In genomic region chr1:64691121-64691551, GRCm38 (mm10) we compare ENCODE assay signal across 8 mouse cellular contexts. TPM values are rescaled to one million over a fixed set of nuclear protein-coding genes. Genes with fewer than 3 reads are reported as not detected.
DNase-seq lines count a peak whose midpoint lies in the region; ATAC-seq and TF ChIP-seq lines count a peak whose summit lies in the region.

No protein-coding gene starts in this region.

- H3K9ac ChIP-seq in hindbrain, postnatal 0 days (replicated peaks; ENCODE audit: low read length): peak overlapping the region; percentile 78

- H3K79me2 ChIP-seq in myocyte (ENCODE audit: control insufficient read depth, insufficient read depth): peaks cover 51% of the 10 kb centered on the region

- peaks cover 12% of the 10 kb centered on the region for H3K4me1 ChIP-seq in hindbrain, postnatal 0 days (ENCODE audit: insufficient read depth, low read length)

- 0% methylated on average over 29 of the region's 55 CpGs for WGBS in hindbrain, postnatal 0 days

- peak overlapping the region; percentile 78 for H3K27ac ChIP-seq in hindbrain, postnatal 0 days

- no peak for TF ChIP-seq CTCF in hindbrain, postnatal 0 days (IDR thresholded peaks at IDR 0.05; ENCODE audit: low read depth)

- H3K4me3 ChIP-seq in hindbrain, postnatal 0 days (ENCODE audit: low read length): peak overlapping the region; percentile 95
- H3K4me3 ChIP-seq in myocyte: peak overlapping the region; percentile 49

- peak overlapping the region; percentile 78 for H3K4me2 ChIP-seq in hindbrain, postnatal 0 days (ENCODE audit: low read depth, low read length)
- peak overlapping the region; percentile 81 for H3K4me2 ChIP-seq in myocyte (ENCODE audit: low read depth)

- ATAC-seq in hindbrain, postnatal 0 days: no peak

- peak; percentile 13 for DNase-seq in layer of hippocampus, adult 9-11 months
- no peak for DNase-seq in layer of hippocampus, adult 18-20 months (ENCODE audit: low spot score in 2 of 2)
- peak; percentile 53 for DNase-seq in cerebellum, adult 9-10 months
- DNase-seq in gastrocnemius, postnatal 14 days: peak; percentile 46
- DNase-seq in hindbrain, postnatal 0 days (ENCODE audit: low spot score): peak; percentile 60
- peak; percentile 53 for DNase-seq in liver
- peak; percentile 39 for DNase-seq in urinary bladder, postnatal 14 days (ENCODE audit: low spot score)

- TF ChIP-seq POLR2A in myocyte (IDR thresholded peaks at IDR 0.05; ENCODE audit: insufficient read length, low read depth): no peak

- peak overlapping the region; percentile 59 for H3ac ChIP-seq in myocyte (ENCODE audit: control insufficient read depth, insufficient read length)

- H3K36me3 ChIP-seq in hindbrain, postnatal 0 days (ENCODE audit: insufficient read depth, low read length): no peaks in the 10 kb centered on the region
- no peaks in the 10 kb centered on the region for H3K36me3 ChIP-seq in myocyte (ENCODE audit: control insufficient read depth, insufficient read depth)

- H3K9me3 ChIP-seq in hindbrain, postnatal 0 days (ENCODE audit: low read length): no peaks in the 10 kb centered on the region

- no peaks in the 10 kb centered on the region for H3K27me3 ChIP-seq in hindbrain, postnatal 0 days (ENCODE audit: insufficient read depth, low read length)
- no peaks in the 10 kb centered on the region for H3K27me3 ChIP-seq in myocyte (ENCODE audit: control insufficient read depth, insufficient read depth, insufficient read length)

- intact Hi-C loops in gastrocnemius, postnatal 14 days (cut with DNase I; ENCODE audit: low total_unique reads): no loop called here

TF ChIP-seq in myocyte, 11 proteins besides CTCF, POLR2A, EP300 and RAD21:
- TF ChIP-seq TCF12 (IDR thresholded peaks at IDR 0.05; ENCODE audit: insufficient read depth, poor library complexity, severe bottlenecking) (no peak), REST (IDR thresholded peaks at IDR 0.05; ENCODE audit: insufficient read depth, insufficient read length) (no peak), USF1 (IDR thresholded peaks at IDR 0.05; ENCODE audit: low read depth) (no peak), POLR2AphosphoS2 (IDR thresholded peaks at IDR 0.05; ENCODE audit: insufficient read length, low read depth) (no peak), CEBPB (IDR thresholded peaks at IDR 0.05; ENCODE audit: insufficient read depth, poor library complexity, severe bottlenecking) (no peak), TCF3 (IDR thresholded peaks at IDR 0.05; ENCODE audit: insufficient read length, low read depth) (no peak), MYOD1 (IDR thresholded peaks at IDR 0.05; ENCODE audit: control insufficient read depth in 1 of 3, insufficient read length in 2 of 3, low read depth in 2 of 3) (no peak), SRF (IDR thresholded peaks at IDR 0.05; ENCODE audit: control insufficient read depth, insufficient read length, low read depth) (no peak), E2F4 (IDR thresholded peaks at IDR 0.05; ENCODE audit: insufficient read depth) (no peak), MAX (IDR thresholded peaks at IDR 0.05; ENCODE audit: low read depth) (no peak), MYOG (IDR thresholded peaks at IDR 0.05; ENCODE audit: control insufficient read depth in 1 of 3, insufficient read depth in 1 of 3, insufficient read length in 2 of 3, low read depth in 2 of 3) (no peak)

RNA-seq across cellular contexts. Expression of gene Ccnyl1, which starts 0.9 kb away (rescaled TPM):
- 10 to 100 TPM; 12.9 to 13.2 TPM for total RNA-seq in layer of hippocampus, adult 18-20 months (2021)
- total RNA-seq in gastrocnemius, postnatal 14 days (2021): 10 to 100 TPM; 17.6 to 22.7 TPM
- 17.5 and 19.7 TPM in 2 replicates for total RNA-seq in hindbrain, postnatal 0 days (2014; rRNA removed)
- 3.5 and 3.9 TPM in 2 replicates for polyA plus RNA-seq in hindbrain, postnatal 0 days (2015; fragmentation: Nextera tagmentation; extraction: Ambion mirVana)
- 16.0 TPM for polyA plus RNA-seq in myocyte (2012; fragmentation: generic; extraction: Trizol)

RNA-seq across cellular contexts. Expression of gene Fzd5, which starts 46.4 kb away (rescaled TPM):
- 1 to 10 TPM; 1.0 to 1.3 TPM for total RNA-seq in layer of hippocampus, adult 18-20 months (2021)
- total RNA-seq in gastrocnemius, postnatal 14 days (2021): 1 to 10 TPM; 1.6 to 1.8 TPM
- 2.7 and 2.8 TPM in 2 replicates for total RNA-seq in hindbrain, postnatal 0 days (2014; rRNA removed)
- 0.28 and 0.38 TPM in 2 replicates for polyA plus RNA-seq in hindbrain, postnatal 0 days (2015; fragmentation: Nextera tagmentation; extraction: Ambion mirVana)
- polyA plus RNA-seq in myocyte (2012; fragmentation: generic; extraction: Trizol): 2.1 TPM

Comparison
In these comparisons a context has a peak if more than half of its experiments do, and no peak if none do; other contexts are left out.
1. DNase-seq: peak in layer of hippocampus, adult 9-11 months (single experiment), cerebellum, adult 9-10 months (single experiment), gastrocnemius, postnatal 14 days (single experiment), hindbrain, postnatal 0 days (single experiment), liver (single experiment) and urinary bladder, postnatal 14 days (single experiment); none in layer of hippocampus, adult 18-20 months (0 of 2).